Mouse (Mus musculus): ENCODE data around the gene Mtch1. TPM values are rescaled to one million over a fixed set of nuclear protein-coding genes. Genes with fewer than 3 reads are reported as not detected.
"Not testable (repeated sequence)": the region's sequence is repeated elsewhere in the genome, so short reads cannot be mapped to it uniquely, and the experiment has no call there.

Mtch1 gene
- polyA plus RNA-seq, 1 experiment from 2014 or later: 286 TPM

- H3K4me3 ChIP-seq: peak overlapping the region; percentile 43
- H3K36me3 ChIP-seq: no peaks in the 10 kb centered on the region
- peaks cover 81% of the 10 kb centered on the region for H3K27me3 ChIP-seq (ENCODE audit: low read depth, poor library complexity, severe bottlenecking)
- peaks cover 45% of the 10 kb centered on the region for H3K4me1 ChIP-seq
- H3K27ac ChIP-seq: peak overlapping the region; percentile 59
- no peaks in the 10 kb centered on the region for H3K9me3 ChIP-seq (replicated peaks)
- WGBS: 7% methylated on average over 41 of the region's 41 CpGs
- DNase-seq (ENCODE audit: low spot score): peak; percentile 60
Observed at GRCm38 (mm10) chr17:29321765-29322602, 25.8 kb downstream of the Mtch1 start.

GRCm38 (mm10) chr17:29319881-29320639 lies 27.7 kb downstream of the Mtch1 start:
- H3K4me3 ChIP-seq: no peak overlapping the region
- peaks cover 64% of the 10 kb centered on the region for H3K27me3 ChIP-seq (ENCODE audit: low read depth, poor library complexity, severe bottlenecking)
- peaks cover 49% of the 10 kb centered on the region for H3K4me1 ChIP-seq
- H3K36me3 ChIP-seq: no peaks in the 10 kb centered on the region
- no peak for DNase-seq (ENCODE audit: low spot score)
- H3K9me3 ChIP-seq (replicated peaks): no peaks in the 10 kb centered on the region
- H3K27ac ChIP-seq: no peak overlapping the region
- WGBS: 61% methylated on average over 8 of the region's 8 CpGs

- peaks cover 49% of the 10 kb centered on the region for H3K4me1 ChIP-seq
Observed at GRCm38 (mm10) chr17:29319476-29319875, 28.3 kb downstream of the Mtch1 start.

GRCm38 (mm10) chr17:29318731-29319250 lies 28.9 kb downstream of the Mtch1 start:
- Histone ChIP-seq H3K4me3 (no peak overlapping the region), H3K9me3 (replicated peaks) (no peaks in the 10 kb centered on the region), H3K27ac (no peak overlapping the region; the same call in 1 of the 2 replicates), H3K27me3 (ENCODE audit: low read depth, poor library complexity, severe bottlenecking) (peaks cover 54% of the 10 kb centered on the region), H3K4me1 (peaks cover 49% of the 10 kb centered on the region), H3K36me3 (no peaks in the 10 kb centered on the region)
- no peak for DNase-seq (ENCODE audit: low spot score)
- 66% methylated on average over 6 of the region's 6 CpGs for WGBS

More at GRCm38 (mm10) chr17:29319476-29319875, 28.3 kb downstream of the Mtch1 start:
- Histone ChIP-seq H3K27ac (no peak overlapping the region), H3K9me3 (replicated peaks) (no peaks in the 10 kb centered on the region), H3K27me3 (ENCODE audit: low read depth, poor library complexity, severe bottlenecking) (peaks cover 61% of the 10 kb centered on the region), H3K36me3 (no peaks in the 10 kb centered on the region), H3K4me3 (no peak overlapping the region)
- 90% methylated on average over 7 of the region's 7 CpGs for WGBS
- no peak for DNase-seq (ENCODE audit: low spot score)

GRCm38 (mm10) chr17:29317380-29317779 lies 30.4 kb downstream of the Mtch1 start, which contains the start of gene Pi16:
Pi16 (plus strand) TSS chr17:29317680.
- not testable (repeated sequence) for H3K4me3 ChIP-seq; H3K9me3 ChIP-seq (replicated peaks); DNase-seq (ENCODE audit: low spot score); H3K36me3 ChIP-seq
- Histone ChIP-seq H3K4me1 (peaks cover 43% of the 10 kb centered on the region), H3K27me3 (ENCODE audit: low read depth, poor library complexity, severe bottlenecking) (peaks cover 40% of the 10 kb centered on the region), H3K27ac (peak within 1 kb of the TSS; percentile 70)
- 92% methylated on average over 3 of the region's 3 CpGs for WGBS

- H3K4me3 ChIP-seq: no peak overlapping the region
- peaks cover 35% of the 10 kb centered on the region for H3K27me3 ChIP-seq (ENCODE audit: low read depth, poor library complexity, severe bottlenecking)
- H3K27ac ChIP-seq: peak overlapping the region; percentile 70
- 75% methylated on average over 3 of the region's 3 CpGs for whole genome bisulfite sequencing
- peaks cover 38% of the 10 kb centered on the region for H3K4me1 ChIP-seq
- 0 out of 2 replicates have a peak, but pooled peaks cover 3% of the 10 kb centered on the region for H3K9me3 ChIP-seq (replicated peaks)
- DNase-seq (ENCODE audit: low spot score): no peak
- H3K36me3 ChIP-seq: no peaks in the 10 kb centered on the region
Observed at GRCm38 (mm10) chr17:29316891-29317290, 30.8 kb downstream of the Mtch1 start.

GRCm38 (mm10) chr17:29315672-29316465 lies 31.9 kb downstream of the Mtch1 start:
- H3K4me3 ChIP-seq: no peak overlapping the region
- 43% methylated on average over 9 of the region's 9 CpGs for WGBS

GRCm38 (mm10) chr17:29313300-29313699 lies 34.4 kb downstream of the Mtch1 start:
- H3K36me3 ChIP-seq: no peaks in the 10 kb centered on the region
- 0 out of 2 replicates have a peak, but pooled peaks cover 3% of the 10 kb centered on the region for H3K9me3 ChIP-seq (replicated peaks)
- H3K27ac ChIP-seq: no peak overlapping the region
- H3K4me3 ChIP-seq: no peak overlapping the region
- H3K4me1 ChIP-seq: peaks cover 18% of the 10 kb centered on the region; the same call in 1 of the 2 replicates
- DNase-seq (ENCODE audit: low spot score): no peak
- H3K27me3 ChIP-seq (ENCODE audit: low read depth, poor library complexity, severe bottlenecking): no peaks in the 10 kb centered on the region

More at GRCm38 (mm10) chr17:29315672-29316465, 31.9 kb downstream of the Mtch1 start:
- Histone ChIP-seq H3K27ac (peak overlapping the region; percentile 70), H3K9me3 (replicated peaks) (0 out of 2 replicates have a peak, but pooled peaks cover 3% of the 10 kb centered on the region), H3K4me1 (peaks cover 30% of the 10 kb centered on the region), H3K27me3 (ENCODE audit: low read depth, poor library complexity, severe bottlenecking) (peaks cover 25% of the 10 kb centered on the region), H3K36me3 (no peaks in the 10 kb centered on the region)
- no peak for DNase-seq (ENCODE audit: low spot score)

- H3K27ac ChIP-seq: no peak overlapping the region
- H3K4me1 ChIP-seq: peaks cover 26% of the 10 kb centered on the region
- H3K9me3 ChIP-seq (replicated peaks): 0 out of 2 replicates have a peak, but pooled peaks cover 3% of the 10 kb centered on the region
- no peak for DNase-seq (ENCODE audit: low spot score)
- no peaks in the 10 kb centered on the region for H3K27me3 ChIP-seq (ENCODE audit: low read depth, poor library complexity, severe bottlenecking)
- H3K36me3 ChIP-seq: no peaks in the 10 kb centered on the region
- H3K4me3 ChIP-seq: no peak overlapping the region
- WGBS: 94% methylated on average over 2 of the region's 2 CpGs
Observed at GRCm38 (mm10) chr17:29312082-29312481, 35.7 kb downstream of the Mtch1 start.

- peaks cover 24% of the 10 kb centered on the region for H3K4me1 ChIP-seq
- DNase-seq (ENCODE audit: low spot score): no peak
- 90% methylated on average over 8 of the region's 8 CpGs for WGBS
Observed at GRCm38 (mm10) chr17:29311602-29312001, 36.1 kb downstream of the Mtch1 start.

GRCm38 (mm10) chr17:29310056-29310623 lies 37.6 kb downstream of the Mtch1 start:
- Histone ChIP-seq H3K27ac (no peak overlapping the region), H3K27me3 (ENCODE audit: low read depth, poor library complexity, severe bottlenecking) (no peaks in the 10 kb centered on the region), H3K4me3 (no peak overlapping the region), H3K36me3 (no peaks in the 10 kb centered on the region), H3K9me3 (replicated peaks) (0 out of 2 replicates have a peak, but pooled peaks cover 3% of the 10 kb centered on the region), H3K4me1 (peaks cover 23% of the 10 kb centered on the region)
- 76% methylated on average over 21 of the region's 21 CpGs for WGBS
- no peak for DNase-seq (ENCODE audit: low spot score)

More at GRCm38 (mm10) chr17:29311602-29312001, 36.1 kb downstream of the Mtch1 start:
- H3K27me3 ChIP-seq (ENCODE audit: low read depth, poor library complexity, severe bottlenecking): no peaks in the 10 kb centered on the region
- H3K9me3 ChIP-seq (replicated peaks): 0 out of 2 replicates have a peak, but pooled peaks cover 3% of the 10 kb centered on the region
- no peak overlapping the region for H3K27ac ChIP-seq
- no peaks in the 10 kb centered on the region for H3K36me3 ChIP-seq
- H3K4me3 ChIP-seq: no peak overlapping the region

GRCm38 (mm10) chr17:29305871-29306270 lies 41.9 kb downstream of the Mtch1 start:
- Histone ChIP-seq H3K4me1 (peaks cover 48% of the 10 kb centered on the region), H3K9me3 (replicated peaks) (no peaks in the 10 kb centered on the region), H3K27ac (peak overlapping the region; percentile 9; the same call in 1 of the 2 replicates), H3K27me3 (ENCODE audit: low read depth, poor library complexity, severe bottlenecking) (no peaks in the 10 kb centered on the region), H3K4me3 (no peak overlapping the region), H3K36me3 (peaks cover 15% of the 10 kb centered on the region)
- 62% methylated on average over 7 of the region's 7 CpGs for WGBS
- DNase-seq (ENCODE audit: low spot score): no peak

All from limb, embryonic 10.5 days (tissue).